Mouse (Mus musculus) B cell, adult 2 months (primary cell): ENCODE data around the gene Flad1.

Source experiments
- DNase-seq, 2 experiments: peaks; one replicate each; pipeline ENCODE4 v3.0.0; 2022

Flad1 gene

GRCm38 (mm10) chr3:89395419-89395805 is 16.3 kb downstream of the Flad1 start:
- DNase-seq: no peak

GRCm38 (mm10) chr3:89394894-89395256 is 16.8 kb downstream of the Flad1 start:
- DNase-seq: peak; percentile 56

GRCm38 (mm10) chr3:89394006-89394893 is 17.4 kb downstream of the Flad1 start, which contains the start of gene Zbtb7b:
Zbtb7b (minus strand) TSS chr3:89394776.
- peak; percentile 66 to 67 for DNase-seq

- peak; percentile 94 to 95 for DNase-seq
Observed at GRCm38 (mm10) chr3:89393605-89394004, 18.1 kb downstream of the Flad1 start.

GRCm38 (mm10) chr3:89392871-89393311 is 18.8 kb downstream of the Flad1 start:
- DNase-seq: peak; percentile 28 to 41

- peak in 1 of 2 experiments; percentile 28 for DNase-seq
Observed at GRCm38 (mm10) chr3:89391663-89392511, 19.8 kb downstream of the Flad1 start.

GRCm38 (mm10) chr3:89390699-89391662 is 20.7 kb downstream of the Flad1 start:
- DNase-seq: peak; percentile 37 to 40

GRCm38 (mm10) chr3:89390111-89390515 is 21.6 kb downstream of the Flad1 start:
- DNase-seq: peak; percentile 26 to 32

GRCm38 (mm10) chr3:89388901-89389740 is 22.5 kb downstream of the Flad1 start:
- peak; percentile 69 to 70 for DNase-seq

- no peak for DNase-seq
Observed at GRCm38 (mm10) chr3:89388134-89388881, 23.4 kb downstream of the Flad1 start.

GRCm38 (mm10) chr3:89387632-89388031 is 24.0 kb downstream of the Flad1 start:
- DNase-seq: no peak

- DNase-seq: no peak
Observed at GRCm38 (mm10) chr3:89386438-89387420, 24.9 kb downstream of the Flad1 start.

- no peak for DNase-seq
Observed at GRCm38 (mm10) chr3:89385451-89385850, 26.2 kb downstream of the Flad1 start.

- DNase-seq: no peak
Observed at GRCm38 (mm10) chr3:89384331-89385076, 27.2 kb downstream of the Flad1 start.

GRCm38 (mm10) chr3:89383651-89384255 is 27.9 kb downstream of the Flad1 start:
- no peak for DNase-seq

- no peak for DNase-seq
Observed at GRCm38 (mm10) chr3:89382950-89383349, 28.7 kb downstream of the Flad1 start.

GRCm38 (mm10) chr3:89382033-89382882 is 29.4 kb downstream of the Flad1 start:
- DNase-seq: no peak
